Mouse (Mus musculus) G1E-ER4 (cell line): ENCODE data around the gene Optn. TPM values are rescaled to one million over a fixed set of nuclear protein-coding genes. Genes with fewer than 3 reads are reported as not detected.

Experiments used
- GATA1 ChIP-seq: IDR thresholded peaks from one replicate; pipeline ENCODE4 v1.8.0; 2012; ENCODE audit warnings: low read length, inconsistent platforms
- polyA plus RNA-seq: library from polyadenylated mRNA; stranded (reverse); fragments of >175 nt; gene quantifications from 2 replicates; pipeline ENCODE4 v1.2.3, GENCODE M21; 2012

Optn gene
- polyA plus RNA-seq, 1 experiment: 41.3 TPM

- no peak for TF ChIP-seq GATA1
Measured at GRCm38 (mm10) chr2:5014616-5015015, 49.2 kb downstream of the Optn start.

GRCm38 (mm10) chr2:5012491-5013324 is 51.1 kb downstream of the Optn start, which contains the start of gene Mcm10:
TSS of gene Mcm10 (minus strand) at chr2:5012791.
- TF ChIP-seq GATA1: no peak

- no peak for TF ChIP-seq GATA1
Measured at GRCm38 (mm10) chr2:5011898-5012490, 51.9 kb downstream of the Optn start.

- no peak for TF ChIP-seq GATA1
Measured at GRCm38 (mm10) chr2:5007107-5007506, 56.7 kb downstream of the Optn start.

- TF ChIP-seq GATA1: no peak
Measured at GRCm38 (mm10) chr2:5001266-5001665, 62.6 kb downstream of the Optn start.

GRCm38 (mm10) chr2:4998905-4999304 is 64.9 kb downstream of the Optn start:
- TF ChIP-seq GATA1: no peak

- TF ChIP-seq GATA1: no peak
Measured at GRCm38 (mm10) chr2:4996421-4996824, 67.4 kb downstream of the Optn start.

GRCm38 (mm10) chr2:4995646-4996045 is 68.2 kb downstream of the Optn start:
- no peak for TF ChIP-seq GATA1

GRCm38 (mm10) chr2:4994436-4994835 is 69.4 kb downstream of the Optn start:
- TF ChIP-seq GATA1: no peak

- no peak for TF ChIP-seq GATA1
Measured at GRCm38 (mm10) chr2:4993584-4993983, 70.3 kb downstream of the Optn start.

GRCm38 (mm10) chr2:4988826-4989424 is 74.9 kb downstream of the Optn start:
- no peak for TF ChIP-seq GATA1

GRCm38 (mm10) chr2:4987388-4988180 is 76.3 kb downstream of the Optn start:
- no peak for TF ChIP-seq GATA1

- TF ChIP-seq GATA1: no peak
Measured at GRCm38 (mm10) chr2:4986798-4987197, 77.1 kb downstream of the Optn start.

GRCm38 (mm10) chr2:4985000-4985399 is 78.9 kb downstream of the Optn start:
- TF ChIP-seq GATA1: no peak

GRCm38 (mm10) chr2:4983987-4984386 is 79.9 kb downstream of the Optn start:
- no peak for TF ChIP-seq GATA1

GRCm38 (mm10) chr2:4978091-4978490 is 85.8 kb downstream of the Optn start:
- TF ChIP-seq GATA1: no peak
